Mouse (Mus musculus) hindbrain, embryonic 11.5 days (tissue): ENCODE measurements around the gene Bid. TPM values are rescaled to one million over a fixed set of nuclear protein-coding genes. Genes with fewer than 3 reads are reported as not detected.

Experiments
- polyA plus RNA-seq: library from polyadenylated mRNA; unstranded; fragments of >200 nt; fragmentation: Nextera tagmentation; extraction: Ambion mirVana; gene quantifications from 2 replicates; pipeline ENCODE4 v1.2.1, GENCODE M21; 2014

Bid gene
- polyA plus RNA-seq, 1 experiment from 2014 or later = 15.9 TPM

Other genes with a start within 250 kb of the Bid start
- 2.2 and 2.3 TPM in 2 replicates for gene Slc25a18, start 143.3 kb downstream of the Bid start, polyA plus RNA-seq
- gene Atp6v1e1, start 94.1 kb downstream of the Bid start, polyA plus RNA-seq = 183 and 184 TPM in 2 replicates
- 31.7 and 33.7 TPM in 2 replicates for gene Bcl2l13, start 80.6 kb downstream of the Bid start, polyA plus RNA-seq
- gene Mical3, start 214.1 kb upstream of the Bid start, polyA plus RNA-seq = 17.1 and 27.4 TPM in 2 replicates